Mouse (Mus musculus): ENCODE results near the gene Taf6l.
"Not testable (repeated sequence)": the region's sequence is repeated elsewhere in the genome, so short reads cannot be mapped to it uniquely, and the experiment has no call there.

The Taf6l gene

DNA sequence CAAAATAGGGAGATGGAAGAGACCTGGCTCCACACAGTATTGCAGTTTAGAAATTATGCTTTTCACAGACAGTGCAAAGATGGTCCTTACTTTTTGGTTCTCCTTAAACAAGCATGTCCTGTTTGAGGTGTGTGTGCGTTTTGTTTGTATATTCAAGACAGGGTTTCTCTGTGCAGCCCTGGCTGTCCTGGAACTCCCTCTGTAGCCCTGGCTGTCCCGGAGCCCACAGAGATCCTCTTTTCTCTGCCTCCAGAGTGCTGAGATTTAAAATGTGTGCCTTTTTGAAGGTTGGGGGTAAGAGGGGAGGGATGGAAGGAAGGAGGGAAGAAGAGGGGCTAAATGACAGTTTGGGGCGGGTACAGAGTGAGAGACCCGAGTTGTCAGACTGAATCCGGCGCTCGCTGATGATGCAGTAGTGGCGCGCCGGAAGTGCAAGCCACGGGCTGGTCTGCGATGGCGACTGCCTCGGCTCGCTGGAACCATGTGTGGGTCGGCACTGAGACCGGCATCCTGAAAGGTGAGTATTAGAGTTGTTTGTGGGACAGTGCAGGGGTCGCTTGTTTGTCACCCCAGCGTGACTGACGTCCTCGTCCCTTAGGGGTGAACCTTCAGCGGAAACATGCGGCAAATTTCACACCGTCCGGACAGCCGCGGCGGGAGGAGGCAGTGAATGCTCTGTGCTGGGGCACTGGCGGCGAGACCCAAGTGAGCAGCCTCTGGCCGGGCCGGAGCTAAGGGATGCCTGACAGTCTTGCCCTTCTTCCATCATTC, 50.6 kb downstream of the Taf6l start, which contains the start of gene Wdr74:
Gene Wdr74 (plus strand): TSS at position 439 of the 771 bp plus-strand sequence.
- peak; percentile 95 for DNase-seq

DNA sequence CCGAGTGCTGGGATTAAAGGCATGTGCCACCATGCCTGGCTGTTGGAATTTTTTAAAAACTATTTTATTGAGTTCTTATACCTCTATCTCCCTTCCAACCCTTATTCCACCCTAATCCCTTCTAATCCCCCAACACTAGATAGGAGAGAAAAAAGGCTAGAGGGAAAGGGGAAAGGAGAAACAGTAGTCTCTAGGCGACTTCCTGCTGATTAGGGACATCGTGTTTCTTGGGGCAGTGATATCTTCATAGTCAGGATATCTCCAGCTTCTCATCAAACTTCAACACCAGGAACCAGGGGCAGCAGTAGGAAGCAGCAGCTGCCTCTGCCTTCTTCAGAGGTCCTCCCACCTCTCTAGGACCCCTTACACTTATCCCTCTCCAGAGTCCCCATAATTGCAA, 51.9 kb downstream of the Taf6l start:
- DNase-seq = no peak

DNA sequence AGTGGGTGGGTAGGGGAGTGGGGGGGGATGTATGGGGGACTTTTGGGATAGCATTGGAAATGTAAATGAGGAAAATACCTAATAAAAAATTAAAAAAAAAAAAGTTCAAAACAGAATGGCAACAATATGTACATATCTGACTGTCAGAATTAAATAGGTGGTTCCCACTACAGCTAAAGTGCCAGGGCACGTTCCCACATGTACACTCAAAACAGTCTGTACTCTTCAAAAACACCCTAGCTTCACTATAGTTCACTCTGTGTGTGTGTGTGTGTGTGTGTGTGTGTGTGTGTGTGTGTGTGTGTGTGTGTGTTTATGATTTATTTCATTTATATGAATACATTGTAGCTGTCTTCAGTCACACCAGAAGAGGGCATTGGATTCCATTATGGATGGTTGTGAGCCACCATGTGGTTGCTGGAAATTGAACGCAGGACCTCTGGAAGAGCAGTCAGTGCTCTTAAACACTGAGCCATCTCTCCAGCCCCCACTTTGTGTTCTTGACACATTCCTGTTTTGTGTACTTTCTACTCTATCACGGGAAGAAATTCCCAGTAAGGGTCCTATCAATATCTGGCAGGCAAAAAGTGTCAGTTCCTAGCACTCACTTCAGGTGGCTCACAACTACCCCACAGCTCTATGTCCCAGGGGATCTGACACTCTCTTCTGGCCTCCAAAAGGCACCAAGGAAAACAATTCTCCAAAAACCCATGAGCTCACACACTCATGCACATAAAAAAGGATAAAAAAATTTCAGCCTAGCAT, 57.7 kb downstream of the Taf6l start:
- DNase-seq = not testable (repeated sequence)

DNA sequence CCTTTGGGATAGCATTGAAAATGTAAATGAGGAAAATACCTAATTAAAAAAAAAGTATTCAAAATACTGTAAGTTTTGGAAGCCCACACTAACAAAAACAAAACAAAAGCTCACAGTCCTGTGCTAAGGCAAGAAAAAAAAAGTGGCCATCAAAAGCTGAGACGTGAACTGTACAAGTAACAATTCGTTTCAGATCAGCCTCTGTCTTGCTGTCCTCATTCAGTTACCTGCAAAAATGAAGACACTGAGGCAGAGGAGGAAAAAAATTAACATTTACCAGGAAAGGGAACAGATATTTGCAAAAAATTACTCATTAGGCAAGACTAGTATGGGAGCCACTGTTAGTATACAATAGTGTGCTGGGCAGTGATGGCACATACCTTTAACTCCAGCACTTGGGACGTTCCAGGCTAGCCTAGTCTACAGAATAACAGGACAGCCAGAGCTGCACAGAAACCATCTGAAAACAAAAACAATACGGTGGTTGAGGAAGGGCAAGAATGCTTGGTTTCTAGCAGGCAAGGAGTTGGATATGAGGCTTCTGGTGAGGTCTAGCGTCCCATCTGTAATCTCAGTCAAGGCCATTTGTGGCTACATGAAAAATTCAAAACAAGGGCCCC, 58.6 kb downstream of the Taf6l start:
- no peak for DNase-seq

DNA sequence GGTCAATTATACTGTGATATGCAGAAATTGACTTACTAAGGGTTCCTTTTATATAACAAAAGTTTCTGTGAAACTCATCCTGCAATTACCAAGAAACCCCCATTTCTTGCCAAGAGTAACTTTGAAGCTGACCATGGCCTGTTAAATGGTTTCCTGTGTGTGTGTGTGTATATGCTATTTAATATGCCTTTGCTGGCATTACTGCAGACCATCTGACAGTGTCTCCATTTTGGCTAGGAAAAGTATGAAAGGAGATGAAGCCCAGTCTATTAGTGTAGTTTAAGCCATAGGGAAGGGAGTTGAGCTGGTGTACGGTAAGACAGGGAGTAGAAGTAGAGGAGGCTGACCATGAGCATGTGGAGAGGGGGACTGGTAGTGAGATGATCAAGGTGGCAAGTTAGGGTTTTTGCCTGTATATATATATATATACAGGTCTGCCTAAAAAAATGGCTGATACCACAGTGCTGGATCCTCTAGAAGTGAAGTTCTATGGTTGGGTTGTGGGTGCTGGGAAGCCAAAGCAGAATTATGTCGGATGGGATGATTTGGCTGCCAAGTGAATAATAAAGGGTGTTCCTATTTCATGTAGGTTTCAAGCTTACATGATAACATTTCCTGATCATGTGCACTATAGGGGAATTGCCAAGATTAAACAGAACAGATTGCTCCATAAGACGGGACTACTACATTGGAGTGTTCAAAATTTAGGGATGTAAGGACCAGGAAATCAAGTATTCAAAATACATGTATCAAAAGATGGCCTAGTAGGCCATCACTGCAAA, 59.4 kb downstream of the Taf6l start:
- DNase-seq = no peak

DNA sequence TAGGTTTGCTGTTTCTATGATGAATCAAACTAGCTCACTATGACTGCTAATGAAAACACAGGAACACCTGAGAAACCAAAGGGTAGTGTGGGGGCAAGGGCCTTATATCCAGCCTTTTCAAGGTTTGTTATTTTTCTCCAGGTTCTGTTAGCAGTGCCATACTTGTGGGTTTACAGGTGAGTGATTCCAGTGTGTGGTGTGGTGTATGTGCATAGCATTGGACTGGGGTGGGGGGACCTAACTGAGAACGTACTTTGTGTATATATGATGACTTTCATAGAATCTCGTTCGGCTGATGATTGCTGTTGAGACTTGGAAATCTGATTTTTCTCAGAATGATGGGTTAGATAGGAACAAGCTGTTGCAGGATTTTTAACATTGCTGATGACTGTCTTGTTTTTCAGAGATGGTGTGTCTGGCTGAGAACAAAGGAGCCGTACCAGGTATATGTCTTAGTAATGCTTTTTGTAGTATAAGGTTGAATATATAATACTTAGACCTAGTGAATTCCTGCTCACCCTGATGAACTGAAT, 61.1 kb downstream of the Taf6l start:
- DNase-seq = no peak

Measured in kidney, postnatal 14 days (tissue).